ENCODE assay signal across 33 mouse cellular contexts in the genomic region with DNA sequence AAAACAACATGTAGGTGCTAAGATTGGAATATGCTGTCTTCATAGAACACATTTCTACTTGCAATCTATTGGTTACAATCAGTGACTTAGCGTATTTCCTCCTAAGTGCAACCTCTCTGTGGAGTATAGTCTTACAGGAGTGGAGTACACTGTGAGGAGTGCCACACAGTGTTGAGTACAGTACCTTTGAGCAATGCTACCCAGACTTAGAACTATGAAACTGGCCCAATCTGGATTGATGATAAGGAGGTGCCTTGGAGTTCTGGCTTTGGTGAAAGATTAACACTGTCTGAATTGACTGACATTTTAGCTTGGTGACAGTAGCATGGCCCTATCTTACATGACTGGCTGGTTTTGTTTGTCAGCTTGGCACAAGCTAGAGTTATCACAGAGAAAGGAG.
"Had no signal": no experiment of that assay in that cellular context is flagged by ENCODE, and none has a peak within 500 bp of the region (broad histone marks: within the 10 kb centered on the region; RNA-seq: fewer than 3 reads in every experiment).

No protein-coding gene starts in this region.

- H3K27ac ChIP-seq: heart, embryonic 10.5 days; heart, embryonic 13.5 days; heart, embryonic 15.5 days; hindbrain, embryonic 10.5 days; hindbrain, embryonic 12.5 days; hindbrain, embryonic 13.5 days; hindbrain, embryonic 14.5 days; hindbrain, embryonic 15.5 days; hindbrain, postnatal 0 days; kidney, embryonic 15.5 days; kidney, postnatal 0 days; layer of hippocampus, adult 2 months; left cerebral cortex, adult 2 months had no signal

- H3K27me3 ChIP-seq: heart, embryonic 12.5 days; heart, embryonic 13.5 days; heart, embryonic 15.5 days; hindbrain, embryonic 12.5 days; hindbrain, embryonic 13.5 days; hindbrain, embryonic 15.5 days; kidney, embryonic 15.5 days had no signal

- H3K4me2 ChIP-seq: heart, embryonic 11.5 days; heart, embryonic 12.5 days; heart, embryonic 13.5 days; heart, embryonic 15.5 days; hindbrain, embryonic 12.5 days; hindbrain, embryonic 13.5 days; hindbrain, embryonic 14.5 days; hindbrain, embryonic 15.5 days; kidney, embryonic 15.5 days had no signal

- H3K4me1 ChIP-seq: heart, embryonic 10.5 days; heart, embryonic 12.5 days; heart, embryonic 13.5 days; heart, embryonic 15.5 days; hindbrain, embryonic 10.5 days; hindbrain, embryonic 12.5 days; hindbrain, embryonic 13.5 days; hindbrain, embryonic 15.5 days; kidney, embryonic 15.5 days had no signal

- H3K9me3 ChIP-seq: heart, embryonic 10.5 days; heart, embryonic 12.5 days; heart, embryonic 15.5 days; hindbrain, embryonic 10.5 days; hindbrain, embryonic 12.5 days; hindbrain, embryonic 13.5 days; hindbrain, embryonic 15.5 days; kidney, embryonic 15.5 days had no signal

- DNase-seq: heart, postnatal 10 days; heart, postnatal 14 days; heart, postnatal 36 days; heart, postnatal 4 days; kidney, adult 11 months; kidney, adult 18-20 months; kidney, adult 2 months; kidney, adult 8-10 months; kidney, adult 9 months; kidney, postnatal 10 days; kidney, postnatal 14 days; kidney, postnatal 25 days; kidney, postnatal 36 days; kidney, postnatal 4 days; layer of hippocampus, adult 9-11 months; layer of hippocampus, postnatal 36 days had no signal

- H3K4me3 ChIP-seq: heart, embryonic 10.5 days; heart, embryonic 12.5 days; heart, embryonic 13.5 days; heart, embryonic 15.5 days; hindbrain, embryonic 10.5 days; hindbrain, embryonic 12.5 days; hindbrain, embryonic 13.5 days; hindbrain, embryonic 15.5 days; kidney, embryonic 15.5 days; layer of hippocampus, adult 2 months; left cerebral cortex, adult 2 months had no signal

- H3K9ac ChIP-seq: heart, embryonic 12.5 days; heart, embryonic 13.5 days; heart, embryonic 15.5 days; hindbrain, embryonic 12.5 days; hindbrain, embryonic 13.5 days; hindbrain, embryonic 14.5 days; hindbrain, embryonic 15.5 days; kidney, embryonic 15.5 days had no signal

- H3K36me3 ChIP-seq: heart, embryonic 10.5 days; heart, embryonic 12.5 days; heart, embryonic 13.5 days; heart, embryonic 15.5 days; hindbrain, embryonic 10.5 days; hindbrain, embryonic 12.5 days; hindbrain, embryonic 13.5 days; hindbrain, embryonic 15.5 days; kidney, embryonic 15.5 days had no signal

- ATAC-seq: hindbrain, embryonic 16.5 days; hindbrain, postnatal 0 days; inflammation-experienced regulatory T-cells, adult 6 months had no signal
